Mouse (Mus musculus): ENCODE measurements around the gene Fyb. TPM values are rescaled to one million over a fixed set of nuclear protein-coding genes. Genes with fewer than 3 reads are reported as not detected.

Fyb gene
- polyA plus RNA-seq, 1 experiment, result not detected

DNA sequence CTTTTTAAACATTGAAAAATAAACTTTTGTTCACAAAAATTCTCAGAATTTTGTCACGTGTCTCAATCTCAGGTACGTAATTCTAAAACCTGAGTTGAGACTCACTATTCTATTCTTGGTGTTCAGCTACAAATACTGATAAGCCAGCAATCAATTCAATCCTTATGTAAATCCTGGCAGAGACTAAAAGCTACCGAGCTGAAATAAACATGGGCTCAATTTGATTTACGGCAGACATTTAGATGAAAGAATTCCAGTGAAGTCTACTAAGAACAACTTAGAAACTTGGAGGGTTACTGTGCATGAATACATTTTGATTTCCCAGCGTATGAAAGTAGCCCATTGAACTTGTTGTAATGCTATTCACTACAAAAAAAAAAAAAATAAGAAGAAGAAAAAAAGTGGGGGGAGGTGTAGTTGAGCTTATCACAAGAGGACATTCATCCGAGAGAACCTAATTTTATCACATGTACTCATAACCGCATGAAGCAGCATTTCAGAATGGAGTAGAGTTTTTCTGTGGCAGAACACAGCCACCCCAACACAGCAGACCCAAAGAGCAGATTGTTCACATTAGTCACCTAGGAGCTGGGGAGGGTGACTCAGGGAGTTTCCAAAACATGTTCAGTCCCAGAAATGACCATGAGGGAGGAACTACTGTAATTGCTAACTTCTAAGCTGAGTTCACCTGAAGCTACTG is 17.1 kb downstream of the Fyb start:
- no peaks in the 10 kb centered on the region for H3K27me3 ChIP-seq (ENCODE audit: control insufficient read depth, insufficient read depth, low read length, poor library complexity, severe bottlenecking)
- H3K27ac ChIP-seq (ENCODE audit: insufficient read depth, low read length), result no peak overlapping the region
- H3K36me3 ChIP-seq (ENCODE audit: control insufficient read depth, insufficient read depth, low read length, poor library complexity, severe bottlenecking), result no peaks in the 10 kb centered on the region
- H3K9me3 ChIP-seq (replicated peaks; ENCODE audit: control insufficient read depth, insufficient read depth, low read length, poor library complexity, severe bottlenecking), result no peaks in the 10 kb centered on the region
- H3K4me3 ChIP-seq (ENCODE audit: low read depth, low read length), result no peak overlapping the region
- no peak overlapping the region for H3K9ac ChIP-seq (ENCODE audit: low read depth, poor library complexity, severe bottlenecking)
- TF ChIP-seq POLR2A (IDR thresholded peaks at IDR 0.05; ENCODE audit: insufficient read depth, low read length), result no peak
- TF ChIP-seq EP300 (IDR thresholded peaks at IDR 0.05; ENCODE audit: insufficient read depth, low read depth, low read length), result no peak
- TF ChIP-seq CTCF (IDR thresholded peaks at IDR 0.05; ENCODE audit: low read depth, low read length), result no peak
- no peaks in the 10 kb centered on the region for H3K4me1 ChIP-seq (ENCODE audit: control insufficient read depth, insufficient read depth, low read length)

- no peaks in the 10 kb centered on the region for H3K9me3 ChIP-seq (replicated peaks; ENCODE audit: control insufficient read depth, insufficient read depth, low read length, poor library complexity, severe bottlenecking)
- TF ChIP-seq POLR2A (IDR thresholded peaks at IDR 0.05; ENCODE audit: insufficient read depth, low read length) (no peak), CTCF (IDR thresholded peaks at IDR 0.05; ENCODE audit: low read depth, low read length) (no peak), EP300 (IDR thresholded peaks at IDR 0.05; ENCODE audit: insufficient read depth, low read depth, low read length) (no peak)
- H3K4me1 ChIP-seq (ENCODE audit: control insufficient read depth, insufficient read depth, low read length), result no peaks in the 10 kb centered on the region
These were observed 26.3 kb downstream of the Fyb start for GRCm38 (mm10) chr15:6548911-6549310.

DNA sequence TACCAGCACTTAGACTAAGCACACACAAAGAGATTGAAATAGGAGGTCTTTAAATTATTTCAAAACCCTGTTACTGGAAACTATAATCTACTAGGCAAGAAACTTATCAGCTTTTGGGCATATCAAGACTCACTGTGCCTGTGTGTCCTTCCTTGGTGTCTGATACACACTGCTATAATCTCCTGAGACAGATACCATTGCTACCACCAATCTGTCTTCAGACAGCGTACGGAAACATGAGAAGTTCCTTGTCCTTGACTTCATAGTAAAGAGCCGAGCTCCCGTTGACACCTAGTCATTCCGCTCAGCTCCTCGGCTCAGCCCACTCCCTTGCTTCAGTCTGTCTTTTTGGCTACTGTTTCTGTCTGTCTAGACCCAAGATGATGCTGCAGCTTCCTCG is 29.2 kb downstream of the Fyb start:
- Histone ChIP-seq H3K4me3 (ENCODE audit: low read depth, low read length) (no peak overlapping the region), H3K36me3 (ENCODE audit: control insufficient read depth, insufficient read depth, low read length, poor library complexity, severe bottlenecking) (no peaks in the 10 kb centered on the region), H3K4me1 (ENCODE audit: control insufficient read depth, insufficient read depth, low read length) (no peaks in the 10 kb centered on the region), H3K9me3 (replicated peaks; ENCODE audit: control insufficient read depth, insufficient read depth, low read length, poor library complexity, severe bottlenecking) (no peaks in the 10 kb centered on the region), H3K27ac (ENCODE audit: insufficient read depth, low read length) (no peak overlapping the region), H3K27me3 (ENCODE audit: control insufficient read depth, insufficient read depth, low read length, poor library complexity, severe bottlenecking) (no peaks in the 10 kb centered on the region), H3K9ac (ENCODE audit: low read depth, poor library complexity, severe bottlenecking) (no peak overlapping the region)
- TF ChIP-seq EP300 (IDR thresholded peaks at IDR 0.05; ENCODE audit: insufficient read depth, low read depth, low read length) (no peak), CTCF (IDR thresholded peaks at IDR 0.05; ENCODE audit: low read depth, low read length) (no peak), POLR2A (IDR thresholded peaks at IDR 0.05; ENCODE audit: insufficient read depth, low read length) (no peak)

More at GRCm38 (mm10) chr15:6548911-6549310, 26.3 kb downstream of the Fyb start:
- no peak overlapping the region for H3K4me3 ChIP-seq (ENCODE audit: low read depth, low read length)
- no peaks in the 10 kb centered on the region for H3K27me3 ChIP-seq (ENCODE audit: control insufficient read depth, insufficient read depth, low read length, poor library complexity, severe bottlenecking)
- no peak overlapping the region for H3K27ac ChIP-seq (ENCODE audit: insufficient read depth, low read length)
- H3K9ac ChIP-seq (ENCODE audit: low read depth, poor library complexity, severe bottlenecking), result no peak overlapping the region
- no peaks in the 10 kb centered on the region for H3K36me3 ChIP-seq (ENCODE audit: control insufficient read depth, insufficient read depth, low read length, poor library complexity, severe bottlenecking)

- H3K4me1 ChIP-seq (ENCODE audit: control insufficient read depth, insufficient read depth, low read length), result no peaks in the 10 kb centered on the region
- H3K27ac ChIP-seq (ENCODE audit: insufficient read depth, low read length), result no peak overlapping the region
- H3K4me3 ChIP-seq (ENCODE audit: low read depth, low read length), result no peak overlapping the region
- H3K9me3 ChIP-seq (replicated peaks; ENCODE audit: control insufficient read depth, insufficient read depth, low read length, poor library complexity, severe bottlenecking), result no peaks in the 10 kb centered on the region
- H3K9ac ChIP-seq (ENCODE audit: low read depth, poor library complexity, severe bottlenecking), result no peak overlapping the region
- H3K27me3 ChIP-seq (ENCODE audit: control insufficient read depth, insufficient read depth, low read length, poor library complexity, severe bottlenecking), result no peaks in the 10 kb centered on the region
- H3K36me3 ChIP-seq (ENCODE audit: control insufficient read depth, insufficient read depth, low read length, poor library complexity, severe bottlenecking), result no peaks in the 10 kb centered on the region
- TF ChIP-seq CTCF (IDR thresholded peaks at IDR 0.05; ENCODE audit: low read depth, low read length) (no peak), POLR2A (IDR thresholded peaks at IDR 0.05; ENCODE audit: insufficient read depth, low read length) (no peak), EP300 (IDR thresholded peaks at IDR 0.05; ENCODE audit: insufficient read depth, low read depth, low read length) (no peak)
These were observed 32.1 kb downstream of the Fyb start for GRCm38 (mm10) chr15:6554742-6555141.

- Histone ChIP-seq H3K36me3 (ENCODE audit: control insufficient read depth, insufficient read depth, low read length, poor library complexity, severe bottlenecking) (no peaks in the 10 kb centered on the region), H3K27me3 (ENCODE audit: control insufficient read depth, insufficient read depth, low read length, poor library complexity, severe bottlenecking) (no peaks in the 10 kb centered on the region), H3K4me3 (ENCODE audit: low read depth, low read length) (no peak overlapping the region), H3K27ac (ENCODE audit: insufficient read depth, low read length) (no peak overlapping the region), H3K9me3 (replicated peaks; ENCODE audit: control insufficient read depth, insufficient read depth, low read length, poor library complexity, severe bottlenecking) (no peaks in the 10 kb centered on the region), H3K4me1 (ENCODE audit: control insufficient read depth, insufficient read depth, low read length) (no peaks in the 10 kb centered on the region), H3K9ac (ENCODE audit: low read depth, poor library complexity, severe bottlenecking) (no peak overlapping the region)
- no peak for TF ChIP-seq POLR2A (IDR thresholded peaks at IDR 0.05; ENCODE audit: insufficient read depth, low read length)
- no peak for TF ChIP-seq CTCF (IDR thresholded peaks at IDR 0.05; ENCODE audit: low read depth, low read length)
- peak; percentile 68 for TF ChIP-seq EP300 (IDR thresholded peaks at IDR 0.05; ENCODE audit: insufficient read depth, low read depth, low read length)
These were observed 32.9 kb downstream of the Fyb start for GRCm38 (mm10) chr15:6555536-6555935.

DNA sequence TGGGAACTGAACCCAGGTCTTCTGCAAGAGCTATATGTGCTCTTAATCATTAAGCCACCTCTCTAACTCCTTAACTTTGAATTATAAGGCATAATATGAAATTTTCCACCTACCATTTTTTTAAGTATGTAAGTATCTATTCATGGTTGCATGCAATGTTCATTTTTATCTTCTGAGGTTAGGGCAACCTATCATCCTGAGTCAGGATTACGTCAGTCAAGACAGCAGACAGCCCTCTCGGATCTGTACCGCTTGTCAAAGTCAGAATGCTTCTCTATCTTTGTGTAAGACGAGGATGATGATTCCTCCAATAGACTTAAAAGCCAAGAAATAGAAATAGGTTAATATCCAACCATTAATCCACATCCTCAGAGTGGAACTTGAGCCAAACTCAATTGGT is 33.6 kb downstream of the Fyb start:
- H3K27ac ChIP-seq (ENCODE audit: insufficient read depth, low read length), result no peak overlapping the region
- H3K27me3 ChIP-seq (ENCODE audit: control insufficient read depth, insufficient read depth, low read length, poor library complexity, severe bottlenecking), result no peaks in the 10 kb centered on the region
- no peak overlapping the region for H3K9ac ChIP-seq (ENCODE audit: low read depth, poor library complexity, severe bottlenecking)
- H3K4me3 ChIP-seq (ENCODE audit: low read depth, low read length), result no peak overlapping the region
- H3K36me3 ChIP-seq (ENCODE audit: control insufficient read depth, insufficient read depth, low read length, poor library complexity, severe bottlenecking), result no peaks in the 10 kb centered on the region
- H3K9me3 ChIP-seq (replicated peaks; ENCODE audit: control insufficient read depth, insufficient read depth, low read length, poor library complexity, severe bottlenecking), result no peaks in the 10 kb centered on the region
- no peaks in the 10 kb centered on the region for H3K4me1 ChIP-seq (ENCODE audit: control insufficient read depth, insufficient read depth, low read length)
- TF ChIP-seq POLR2A (IDR thresholded peaks at IDR 0.05; ENCODE audit: insufficient read depth, low read length), result no peak
- TF ChIP-seq CTCF (IDR thresholded peaks at IDR 0.05; ENCODE audit: low read depth, low read length), result no peak
- no peak for TF ChIP-seq EP300 (IDR thresholded peaks at IDR 0.05; ENCODE audit: insufficient read depth, low read depth, low read length)

Measured in ES-Bruce4 (cell line).